Mouse (Mus musculus): ENCODE measurements around the gene Adipor2.

Gene Adipor2

GRCm38 (mm10) chr6:119390728-119391127, 26.8 kb downstream of the Adipor2 start:
- in situ Hi-C loops (cut with MboI, MseI): loop anchor here (25.0 kb wide), 1 partner anchor 1503 kb away; no protein-coding TSS in a partner anchor

- in situ Hi-C loops (cut with MboI, MseI): loop anchor here (25.0 kb wide), 1 partner anchor 1502 kb away; no protein-coding TSS in a partner anchor
Measured at GRCm38 (mm10) chr6:119389089-119389488, 28.4 kb downstream of the Adipor2 start.

GRCm38 (mm10) chr6:119388650-119389012, 28.9 kb downstream of the Adipor2 start:
- in situ Hi-C loops (cut with MboI, MseI): loop anchor here (25.0 kb wide), 1 partner anchor 1501 kb away; no protein-coding TSS in a partner anchor

- in situ Hi-C loops (cut with MboI, MseI): loop anchor here (25.0 kb wide), 1 partner anchor 1501 kb away; no protein-coding TSS in a partner anchor
Measured at GRCm38 (mm10) chr6:119387801-119388649, 29.5 kb downstream of the Adipor2 start.

GRCm38 (mm10) chr6:119386821-119387220, 30.7 kb downstream of the Adipor2 start:
- in situ Hi-C loops (cut with MboI, MseI): loop anchor here (25.0 kb wide), 1 partner anchor 1500 kb away; no protein-coding TSS in a partner anchor

GRCm38 (mm10) chr6:119386421-119386820, 31.1 kb downstream of the Adipor2 start:
- in situ Hi-C loops (cut with MboI, MseI): loop anchor here (25.0 kb wide), 1 partner anchor 1499 kb away; no protein-coding TSS in a partner anchor

- in situ Hi-C loops (cut with MboI, MseI): loop anchor here (25.0 kb wide), 1 partner anchor 1498 kb away; no protein-coding TSS in a partner anchor
Measured at GRCm38 (mm10) chr6:119385668-119386067, 31.8 kb downstream of the Adipor2 start.

- in situ Hi-C loops (cut with MboI, MseI): loop anchor here (25.0 kb wide), 1 partner anchor 1491 kb away; no protein-coding TSS in a partner anchor
Measured at GRCm38 (mm10) chr6:119378631-119379030, 38.9 kb downstream of the Adipor2 start.

GRCm38 (mm10) chr6:119377613-119378012, 39.9 kb downstream of the Adipor2 start:
- in situ Hi-C loops (cut with MboI, MseI): loop anchor here (25.0 kb wide), 1 partner anchor 1490 kb away; no protein-coding TSS in a partner anchor

GRCm38 (mm10) chr6:119375035-119375434, 42.5 kb downstream of the Adipor2 start:
- in situ Hi-C loops (cut with MboI, MseI): loop anchor here (25.0 kb wide), 1 partner anchor 1488 kb away; no protein-coding TSS in a partner anchor

GRCm38 (mm10) chr6:119373000-119373705, 44.4 kb downstream of the Adipor2 start:
- in situ Hi-C loops (cut with MboI, MseI): no loop called here

- in situ Hi-C loops (cut with MboI, MseI): no loop called here
Measured at GRCm38 (mm10) chr6:119372237-119372636, 45.3 kb downstream of the Adipor2 start.

GRCm38 (mm10) chr6:119371624-119372023, 45.9 kb downstream of the Adipor2 start:
- in situ Hi-C loops (cut with MboI, MseI): no loop called here

- in situ Hi-C loops (cut with MboI, MseI): loop anchor here (10.0 kb wide), 1 partner anchor 1117 kb away; no protein-coding TSS in a partner anchor
Measured at GRCm38 (mm10) chr6:119367382-119367781, 50.1 kb downstream of the Adipor2 start.

GRCm38 (mm10) chr6:119366800-119367199, 50.7 kb downstream of the Adipor2 start:
- in situ Hi-C loops (cut with MboI, MseI): loop anchor here (10.0 kb wide), 1 partner anchor 1118 kb away; no protein-coding TSS in a partner anchor

- in situ Hi-C loops (cut with MboI, MseI): loop anchor here (10.0 kb wide), 1 partner anchor 1121 kb away; no protein-coding TSS in a partner anchor
Measured at GRCm38 (mm10) chr6:119363593-119363992, 53.9 kb downstream of the Adipor2 start.

GRCm38 (mm10) chr6:119360925-119361702, 56.4 kb downstream of the Adipor2 start:
- in situ Hi-C loops (cut with MboI, MseI): loop anchor here (10.0 kb wide), 1 partner anchor 1124 kb away; no protein-coding TSS in a partner anchor

GRCm38 (mm10) chr6:119360250-119360649, 57.3 kb downstream of the Adipor2 start:
- in situ Hi-C loops (cut with MboI, MseI): loop anchor here (10.0 kb wide), 1 partner anchor 1125 kb away; no protein-coding TSS in a partner anchor

- in situ Hi-C loops (cut with MboI, MseI): no loop called here
Measured at GRCm38 (mm10) chr6:119358020-119358571, 59.4 kb downstream of the Adipor2 start.

GRCm38 (mm10) chr6:119352501-119352900, 65.0 kb downstream of the Adipor2 start:
- in situ Hi-C loops (cut with MboI, MseI): no loop called here

All from regulatory T cell (primary cell).